Mouse (Mus musculus): ENCODE results near the gene Cmah.
A peak's percentile ranks its signal among the peaks of the same experiment; 100 is the strongest.

The Cmah gene

GRCm38 (mm10) chr13:24481615-24482295 lies 154.6 kb downstream of the Cmah start:
- DNase-seq (ENCODE audit: low spot score in 2 of 2): peak in 1 of 2 experiments; percentile 32

- no peak for DNase-seq (ENCODE audit: low spot score in 2 of 2)
These were observed 156.5 kb downstream of the Cmah start for GRCm38 (mm10) chr13:24483691-24484090.

- no peak for DNase-seq (ENCODE audit: low spot score in 2 of 2)
These were observed 157.6 kb downstream of the Cmah start for GRCm38 (mm10) chr13:24484811-24485210.

- no peak for DNase-seq (ENCODE audit: low spot score in 2 of 2)
These were observed 158.8 kb downstream of the Cmah start for GRCm38 (mm10) chr13:24485964-24486363.

- no peak for DNase-seq (ENCODE audit: low spot score in 2 of 2)
These were observed 159.2 kb downstream of the Cmah start for GRCm38 (mm10) chr13:24486403-24486802.

GRCm38 (mm10) chr13:24487061-24487460 lies 159.9 kb downstream of the Cmah start:
- no peak for DNase-seq (ENCODE audit: low spot score in 2 of 2)

- DNase-seq (ENCODE audit: low spot score in 2 of 2): no peak
These were observed 160.3 kb downstream of the Cmah start for GRCm38 (mm10) chr13:24487546-24487945.

- no peak for DNase-seq (ENCODE audit: low spot score in 2 of 2)
These were observed 161.4 kb downstream of the Cmah start for GRCm38 (mm10) chr13:24488526-24489070.

GRCm38 (mm10) chr13:24489515-24489914 lies 162.3 kb downstream of the Cmah start:
- no peak for DNase-seq (ENCODE audit: low spot score in 2 of 2)

DNA sequence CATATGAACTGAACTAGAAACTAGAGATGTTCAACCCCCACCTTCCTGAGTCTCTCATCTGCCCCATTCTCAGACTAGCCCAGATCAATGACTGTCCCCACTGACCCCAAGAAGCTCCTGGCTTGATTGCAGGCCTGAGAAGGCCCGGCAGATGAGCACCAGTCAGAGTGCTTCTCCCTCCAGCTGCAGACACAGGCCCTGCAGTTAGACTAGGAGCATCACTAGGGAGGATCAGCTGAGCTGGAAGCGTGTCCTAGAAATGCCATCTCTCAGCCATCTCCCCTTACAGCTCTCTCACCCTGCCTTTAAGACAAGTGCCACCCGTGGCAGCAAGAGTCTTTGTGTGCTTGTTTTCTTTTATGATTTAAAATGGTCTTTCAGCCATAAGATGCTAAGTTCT lies 162.8 kb downstream of the Cmah start:
- no peak for DNase-seq (ENCODE audit: low spot score in 2 of 2)

GRCm38 (mm10) chr13:24491101-24491500 lies 163.9 kb downstream of the Cmah start:
- no peak for DNase-seq (ENCODE audit: low spot score in 2 of 2)

GRCm38 (mm10) chr13:24493784-24494183 lies 166.6 kb downstream of the Cmah start:
- DNase-seq (ENCODE audit: low spot score in 2 of 2): no peak

DNA sequence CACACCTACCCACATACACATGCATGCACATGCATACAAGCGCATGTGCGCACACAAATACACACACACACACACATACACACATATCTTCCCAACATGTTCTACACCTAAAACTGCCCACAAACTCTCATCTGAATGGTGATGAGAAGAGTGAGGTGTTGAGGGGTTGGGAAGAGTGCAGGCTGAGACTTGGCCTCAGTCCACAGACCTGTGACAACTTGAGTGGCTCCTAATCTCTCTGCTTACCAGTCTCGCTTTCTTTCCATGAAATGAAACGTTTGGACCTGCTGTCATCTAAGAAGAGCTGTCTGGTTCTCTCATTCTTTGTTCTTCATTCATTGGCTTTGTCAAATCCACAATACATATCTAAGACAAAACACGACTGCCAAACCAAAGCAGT lies 169.1 kb downstream of the Cmah start:
- no peak for DNase-seq (ENCODE audit: low spot score in 2 of 2)

DNA sequence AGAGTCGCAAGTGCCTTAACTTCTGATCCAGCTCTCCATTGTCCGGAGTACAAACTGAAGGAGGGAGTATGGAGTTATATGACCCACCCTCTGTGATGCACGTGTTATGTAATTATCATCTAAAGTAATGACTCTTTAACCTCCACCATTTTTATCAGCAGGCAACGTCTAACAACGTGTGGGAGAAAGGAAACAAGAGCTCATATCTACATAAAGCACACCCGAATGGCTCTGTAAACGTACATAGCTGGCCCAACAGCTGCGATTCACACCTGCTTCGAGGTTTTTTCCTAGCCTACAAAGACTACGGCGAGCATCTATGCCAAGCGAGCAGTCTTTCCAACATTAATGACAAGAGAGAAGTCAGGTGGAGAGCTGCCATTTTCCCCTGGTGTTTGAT lies 169.8 kb downstream of the Cmah start:
- no peak for DNase-seq (ENCODE audit: low spot score in 2 of 2)

DNA sequence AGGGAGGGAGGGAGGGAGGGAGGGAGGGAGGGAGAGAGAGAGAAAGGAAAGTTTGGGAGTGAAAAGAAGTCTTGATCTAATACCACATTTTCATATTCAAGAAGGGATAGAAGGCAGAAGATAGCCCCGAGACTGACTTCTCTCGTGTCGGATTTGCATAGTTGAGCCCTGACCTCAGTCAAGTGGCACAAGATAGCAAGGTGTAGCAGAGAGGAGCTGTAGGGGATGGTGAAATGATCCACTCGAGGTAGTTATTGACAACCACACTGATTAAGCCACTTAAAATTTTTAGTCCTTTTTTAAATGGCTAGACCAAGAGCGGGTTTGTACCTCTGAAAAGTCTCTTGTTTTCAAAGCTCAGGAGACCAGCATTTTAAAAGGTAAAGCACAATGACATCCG lies 171.1 kb downstream of the Cmah start:
- no peak for DNase-seq (ENCODE audit: low spot score in 2 of 2)

DNA sequence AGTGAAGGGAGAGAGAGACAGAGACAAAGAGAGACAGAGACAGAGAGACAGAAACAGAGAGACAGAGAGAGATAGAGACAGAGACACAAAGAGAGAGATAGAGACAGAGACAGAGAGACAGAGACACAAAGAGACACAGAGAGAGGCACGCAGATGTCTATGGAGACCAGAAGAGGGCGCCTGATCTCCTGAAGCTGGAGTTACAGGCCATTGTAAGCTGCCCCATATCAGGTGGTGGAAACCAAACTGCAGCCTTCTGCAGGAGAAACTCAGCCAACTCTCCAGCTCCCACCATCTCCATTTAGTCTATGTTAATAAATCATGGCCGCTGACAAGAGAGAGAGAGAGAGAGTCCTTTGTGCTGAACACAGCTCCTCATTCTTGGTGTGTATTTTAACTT lies 172.3 kb downstream of the Cmah start:
- no peak for DNase-seq (ENCODE audit: low spot score in 2 of 2)

GRCm38 (mm10) chr13:24501179-24501905 lies 174.1 kb downstream of the Cmah start:
- DNase-seq (ENCODE audit: low spot score in 2 of 2): no peak

GRCm38 (mm10) chr13:24501919-24502318 lies 174.7 kb downstream of the Cmah start:
- no peak for DNase-seq (ENCODE audit: low spot score in 2 of 2)

DNA sequence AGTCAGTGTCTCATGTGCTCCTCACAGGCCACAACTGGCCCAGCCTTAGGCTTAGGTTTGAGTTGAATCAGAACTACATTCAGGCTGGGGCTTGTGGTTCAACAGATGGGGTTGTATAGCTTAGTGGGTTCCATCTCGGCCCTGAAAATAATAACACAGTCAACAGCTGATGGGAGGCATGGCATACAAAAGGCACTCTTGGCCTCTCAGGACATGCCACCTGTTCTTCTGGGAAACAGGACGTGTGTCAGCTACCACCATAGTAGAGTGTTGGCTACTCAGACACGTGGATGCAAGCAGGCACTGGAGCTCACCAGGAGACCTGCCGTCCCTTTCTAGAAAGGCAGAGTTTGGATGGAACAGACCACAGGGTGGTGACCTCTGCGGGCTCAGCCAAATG lies 178.6 kb downstream of the Cmah start:
- no peak for DNase-seq (ENCODE audit: low spot score in 2 of 2)

GRCm38 (mm10) chr13:24507156-24507555 lies 180.0 kb downstream of the Cmah start:
- DNase-seq (ENCODE audit: low spot score in 2 of 2): no peak

DNA sequence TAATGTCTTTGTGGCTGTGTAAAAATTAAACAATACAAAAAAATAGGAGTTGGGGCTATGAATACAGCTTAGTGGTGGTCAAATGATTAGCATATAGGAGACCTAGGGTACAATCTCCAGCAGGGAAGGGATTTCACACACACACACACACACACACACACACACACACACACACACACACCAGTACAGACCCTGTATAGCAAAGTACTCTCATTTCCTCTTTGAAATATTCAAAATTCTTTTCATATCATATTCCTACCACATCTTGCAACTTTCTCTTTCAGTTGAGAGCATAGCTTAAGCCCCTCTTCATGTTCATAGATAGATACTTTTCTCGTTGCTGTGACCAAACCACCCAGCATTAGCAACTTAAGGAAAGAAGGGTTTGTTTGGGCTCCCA lies 181.7 kb downstream of the Cmah start:
- DNase-seq (ENCODE audit: low spot score in 2 of 2): no peak

- no peak for DNase-seq (ENCODE audit: low spot score in 2 of 2)
These were observed 184.2 kb downstream of the Cmah start for GRCm38 (mm10) chr13:24511367-24511766.

GRCm38 (mm10) chr13:24511932-24512520 lies 184.8 kb downstream of the Cmah start:
- no peak for DNase-seq (ENCODE audit: low spot score in 2 of 2)
